8 mouse cellular contexts compared by ENCODE assay signal in the genomic region with DNA sequence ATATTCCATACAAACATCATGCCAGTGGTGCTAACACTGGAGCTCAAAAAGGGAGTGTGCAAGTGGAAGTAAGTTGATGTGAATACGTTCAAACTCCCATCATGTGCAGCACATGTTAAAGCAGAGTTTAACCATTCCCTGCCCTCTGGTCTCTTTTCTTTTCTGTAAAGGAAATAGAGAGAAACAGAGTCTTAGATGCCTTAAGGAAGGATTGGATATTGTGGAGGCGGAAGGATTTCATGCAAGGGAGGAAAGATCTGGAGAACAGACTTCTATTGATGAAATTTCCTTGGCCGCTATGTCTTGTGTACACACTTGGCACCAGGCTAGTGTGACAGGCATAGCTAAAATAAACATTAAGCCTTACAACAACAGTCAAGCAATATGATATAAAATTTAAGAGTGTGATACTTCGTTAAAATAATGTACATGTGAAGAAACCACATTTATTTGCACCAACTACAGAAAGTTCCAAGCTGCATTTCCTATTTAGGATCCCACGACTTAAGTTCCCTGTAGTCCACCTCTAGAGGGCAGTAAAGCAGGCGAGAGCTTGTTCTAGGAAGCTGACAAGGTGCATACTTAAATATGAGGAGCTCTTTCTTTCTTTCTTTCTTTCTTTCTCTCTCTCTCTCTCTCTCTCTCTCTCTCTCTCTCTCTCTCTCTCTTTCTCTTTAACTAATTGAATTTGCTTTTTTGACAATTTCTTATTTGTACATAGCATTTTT.
DNase-seq lines count a peak whose midpoint lies in the region; ATAC-seq and TF ChIP-seq lines count a peak whose summit lies in the region.

No protein-coding gene starts in this region.

- H3K36me3 ChIP-seq in heart, postnatal 0 days (replicated peaks; ENCODE audit: control insufficient read depth, insufficient read depth, low read length): no peaks in the 10 kb centered on the region
- H3K36me3 ChIP-seq in midbrain, postnatal 0 days (ENCODE audit: insufficient read depth, low read length): no peaks in the 10 kb centered on the region
- no peaks in the 10 kb centered on the region for H3K36me3 ChIP-seq in midbrain, embryonic 13.5 days
- H3K36me3 ChIP-seq in forebrain, embryonic 10.5 days (replicated peaks): no peaks in the 10 kb centered on the region
- no peaks in the 10 kb centered on the region for H3K36me3 ChIP-seq in heart, embryonic 11.5 days (ENCODE audit: control insufficient read depth, insufficient read depth, low read length)

- no peaks in the 10 kb centered on the region for H3K27me3 ChIP-seq in heart, postnatal 0 days (ENCODE audit: control insufficient read depth, insufficient read depth, low read length)
- H3K27me3 ChIP-seq in midbrain, postnatal 0 days (ENCODE audit: insufficient read depth, low read length): no peaks in the 10 kb centered on the region
- H3K27me3 ChIP-seq in midbrain, embryonic 13.5 days: no peaks in the 10 kb centered on the region
- no peaks in the 10 kb centered on the region for H3K27me3 ChIP-seq in forebrain, embryonic 10.5 days (ENCODE audit: poor library complexity, severe bottlenecking)
- no peaks in the 10 kb centered on the region for H3K27me3 ChIP-seq in heart, embryonic 11.5 days (ENCODE audit: control insufficient read depth, insufficient read depth, low read length)

- no peak overlapping the region for H3K4me3 ChIP-seq in heart, postnatal 0 days (ENCODE audit: low read depth, low read length)
- no peak overlapping the region for H3K4me3 ChIP-seq in midbrain, postnatal 0 days (ENCODE audit: low read depth, low read length)
- H3K4me3 ChIP-seq in midbrain, embryonic 13.5 days (replicated peaks): no peak overlapping the region
- no peak overlapping the region for H3K4me3 ChIP-seq in forebrain, embryonic 10.5 days
- no peak overlapping the region for H3K4me3 ChIP-seq in heart, embryonic 11.5 days (ENCODE audit: low read depth, low read length)

- 32% methylated on average over 6 of the region's 6 CpGs for WGBS in heart, postnatal 0 days
- 38% methylated on average over 6 of the region's 6 CpGs for WGBS in midbrain, postnatal 0 days
- 40% methylated on average over 6 of the region's 6 CpGs for WGBS in midbrain, embryonic 13.5 days
- WGBS in forebrain, embryonic 10.5 days: 35% methylated on average over 6 of the region's 6 CpGs
- WGBS in heart, embryonic 11.5 days (ENCODE audit: insufficient replicate concordance): 36% methylated on average over 6 of the region's 6 CpGs

- TF ChIP-seq CTCF in heart, postnatal 0 days (IDR thresholded peaks at IDR 0.05; ENCODE audit: low read depth): peak; percentile 58
- TF ChIP-seq CTCF in midbrain, postnatal 0 days (IDR thresholded peaks at IDR 0.05): peak; percentile 77

- H3K9me3 ChIP-seq in heart, postnatal 0 days (replicated peaks; ENCODE audit: control insufficient read depth, low read length): no peaks in the 10 kb centered on the region
- H3K9me3 ChIP-seq in midbrain, postnatal 0 days (ENCODE audit: low read length): no peaks in the 10 kb centered on the region
- no peaks in the 10 kb centered on the region for H3K9me3 ChIP-seq in midbrain, embryonic 13.5 days
- H3K9me3 ChIP-seq in forebrain, embryonic 10.5 days: no peaks in the 10 kb centered on the region
- no peaks in the 10 kb centered on the region for H3K9me3 ChIP-seq in heart, embryonic 11.5 days (replicated peaks; ENCODE audit: control insufficient read depth, low read length)

- no peak overlapping the region for H3K27ac ChIP-seq in heart, postnatal 0 days (ENCODE audit: low read depth)
- no peak overlapping the region for H3K27ac ChIP-seq in midbrain, postnatal 0 days (ENCODE audit: low read depth, low read length)
- H3K27ac ChIP-seq in midbrain, embryonic 13.5 days: no peak overlapping the region
- H3K27ac ChIP-seq in forebrain, embryonic 10.5 days: 0 out of 2 replicates have a peak overlapping the region, but pooled peaks have one; percentile 48
- no peak overlapping the region for H3K27ac ChIP-seq in heart, embryonic 11.5 days (ENCODE audit: low read depth, low read length)

- DNase-seq in heart, postnatal 0 days (ENCODE audit: low spot score): peak; percentile 29
- no peak for DNase-seq in heart, adult 8-10 months (ENCODE audit: low spot score)
- peak; percentile 66 for DNase-seq in midbrain, postnatal 0 days (ENCODE audit: low spot score)
- DNase-seq in forebrain, embryonic 10.5 days (ENCODE audit: extremely low spot score, low spot score): no peak
- peak; percentile 48 to 59 for DNase-seq in right cerebral cortex, postnatal 10 days (ENCODE audit: low spot score in 2 of 2)
- no peak for DNase-seq in ovary, adult 18-20 months (ENCODE audit: low spot score)

- ATAC-seq in heart, postnatal 0 days (ENCODE audit: insufficient read depth, low read depth): no peak
- no peak for ATAC-seq in midbrain, postnatal 0 days (ENCODE audit: low FRiP score)
- no peak for ATAC-seq in midbrain, embryonic 13.5 days
- ATAC-seq in heart, embryonic 11.5 days (replicated peaks; ENCODE audit: insufficient number of reproducible peaks, low FRiP score, low TSS enrichment): no peak

- no peak for TF ChIP-seq EP300 in heart, postnatal 0 days (IDR thresholded peaks at IDR 0.05; ENCODE audit: low read depth)

- H3K4me1 ChIP-seq in heart, postnatal 0 days (ENCODE audit: control insufficient read depth, insufficient read depth): no peaks in the 10 kb centered on the region
- H3K4me1 ChIP-seq in midbrain, postnatal 0 days (ENCODE audit: insufficient read depth, low read length): no peaks in the 10 kb centered on the region
- peaks cover 7% of the 10 kb centered on the region; the same call in 1 of the 2 replicates for H3K4me1 ChIP-seq in midbrain, embryonic 13.5 days (replicated peaks)
- peaks cover 12% of the 10 kb centered on the region for H3K4me1 ChIP-seq in forebrain, embryonic 10.5 days
- no peaks in the 10 kb centered on the region for H3K4me1 ChIP-seq in heart, embryonic 11.5 days (ENCODE audit: control insufficient read depth, insufficient read depth, low read length)

- H3K9ac ChIP-seq in heart, postnatal 0 days (replicated peaks; ENCODE audit: low read depth, low read length): no peak overlapping the region
- H3K9ac ChIP-seq in midbrain, postnatal 0 days (replicated peaks; ENCODE audit: low read length, poor library complexity, severe bottlenecking): no peak overlapping the region
- no peak overlapping the region for H3K9ac ChIP-seq in midbrain, embryonic 13.5 days (replicated peaks)
- H3K9ac ChIP-seq in heart, embryonic 11.5 days (ENCODE audit: low read depth, low read length): no peak overlapping the region

- H3K4me2 ChIP-seq in heart, postnatal 0 days (ENCODE audit: low read depth, low read length): no peak overlapping the region
- H3K4me2 ChIP-seq in midbrain, postnatal 0 days (ENCODE audit: low read depth, low read length, poor library complexity, severe bottlenecking): no peak overlapping the region
- no peak overlapping the region for H3K4me2 ChIP-seq in midbrain, embryonic 13.5 days (replicated peaks)
- H3K4me2 ChIP-seq in heart, embryonic 11.5 days: no peak overlapping the region

Comparison
In these comparisons a context has a peak if more than half of its experiments do, and no peak if none do; other contexts are left out.
1. DNase-seq: peak in heart, postnatal 0 days (single experiment), midbrain, postnatal 0 days (single experiment) and right cerebral cortex, postnatal 10 days (2 of 2); none in heart, adult 8-10 months (single experiment), forebrain, embryonic 10.5 days (single experiment) and ovary, adult 18-20 months (single experiment).